Mouse (Mus musculus) midbrain, embryonic 16.5 days (tissue): ENCODE results near the gene Gm3298. TPM values are rescaled to one million over a fixed set of nuclear protein-coding genes. Genes with fewer than 3 reads are reported as not detected.
"Not testable (repeated sequence)": the region's sequence is repeated elsewhere in the genome, so short reads cannot be mapped to it uniquely, and the experiment has no call there.

Source experiments
- ATAC-seq: fragments of 200-750 bp; cut with Nextera tagmentation; 2 replicates; pipeline ENCODE4 v1.8.0; 2017; ENCODE audit warnings: moderate TSS enrichment
- H3K27ac ChIP-seq: fragments of 300-500 bp; sonication (generic); 2 replicates; pipeline ENCODE4 v1.5.1; 2014; ENCODE audit warnings: mild to moderate bottlenecking, low read length, mixed read lengths
- H3K27me3 ChIP-seq: fragments of 300-500 bp; sonication (generic); 2 replicates; pipeline ENCODE4 v1.6.1; 2014; ENCODE audit warnings: low read depth, low read length, mixed read lengths; ENCODE audit not compliant: control insufficient read depth, insufficient read depth
- H3K36me3 ChIP-seq: fragments of 300-500 bp; sonication (generic); 2 replicates; pipeline ENCODE4 v1.6.1; 2014; ENCODE audit warnings: mild to moderate bottlenecking, low read length, moderate library complexity, mixed read lengths; ENCODE audit not compliant: control insufficient read depth, insufficient read depth
- H3K4me1 ChIP-seq: fragments of 300-500 bp; sonication (generic); 2 replicates; pipeline ENCODE4 v1.6.1; 2014; ENCODE audit warnings: mild to moderate bottlenecking, low read length, mixed read lengths; ENCODE audit not compliant: control insufficient read depth, insufficient read depth
- H3K4me2 ChIP-seq: fragments of 300-500 bp; sonication (generic); 2 replicates; pipeline ENCODE4 v1.6.1; 2014; ENCODE audit warnings: mild to moderate bottlenecking, low read length, mixed read lengths
- H3K4me3 ChIP-seq: fragments of 300-500 bp; sonication (generic); 2 replicates; pipeline ENCODE4 v1.5.1; 2014; ENCODE audit warnings: low read depth, mild to moderate bottlenecking, low read length, moderate library complexity, mixed read lengths
- H3K9ac ChIP-seq: fragments of 300-500 bp; sonication (generic); 2 replicates; pipeline ENCODE4 v1.6.1; 2014; ENCODE audit warnings: low read depth, low read length, mixed read lengths
- H3K9me3 ChIP-seq: fragments of 300-500 bp; sonication (generic); replicated peaks from 2 replicates; pipeline ENCODE4 v1.6.1; 2014; ENCODE audit warnings: mild to moderate bottlenecking, low read length, mixed read lengths; ENCODE audit not compliant: control insufficient read depth, poor library complexity, severe bottlenecking
- WGBS: fragments of 180-500 bp; shearing (Covaris S2); extraction: QIAGEN DNeasy Blood & Tissue Kit; methylation state at CpG from one replicate; pipeline ENCODE4 v1.1.7; 2014; 5-methylcytosine and 5-hydroxymethylcytosine counted together
- polyA plus RNA-seq: library from polyadenylated mRNA; unstranded; fragments of >200 nt; fragmentation: Nextera tagmentation; extraction: Ambion mirVana; gene quantifications from 2 replicates; pipeline ENCODE4 v1.2.1, GENCODE M21; 2015

Gm3298 gene
- 2.2 TPM in 1 of 2 replicates, not detected in the other for polyA plus RNA-seq

- H3K9me3 ChIP-seq, ATAC-seq, H3K27ac ChIP-seq, H3K36me3 ChIP-seq, H3K27me3 ChIP-seq, H3K4me2 ChIP-seq, H3K4me1 ChIP-seq, H3K4me3 ChIP-seq, H3K9ac ChIP-seq: not testable (repeated sequence)
- no CpG with 5 or more reads among the region's 2 CpGs for WGBS
Measured at GRCm38 (mm10) chr14:5015591-5015990, at the start of gene Gm3298. Gene Gm3298, plus strand, starts transcription at chr14:5015891.

DNA sequence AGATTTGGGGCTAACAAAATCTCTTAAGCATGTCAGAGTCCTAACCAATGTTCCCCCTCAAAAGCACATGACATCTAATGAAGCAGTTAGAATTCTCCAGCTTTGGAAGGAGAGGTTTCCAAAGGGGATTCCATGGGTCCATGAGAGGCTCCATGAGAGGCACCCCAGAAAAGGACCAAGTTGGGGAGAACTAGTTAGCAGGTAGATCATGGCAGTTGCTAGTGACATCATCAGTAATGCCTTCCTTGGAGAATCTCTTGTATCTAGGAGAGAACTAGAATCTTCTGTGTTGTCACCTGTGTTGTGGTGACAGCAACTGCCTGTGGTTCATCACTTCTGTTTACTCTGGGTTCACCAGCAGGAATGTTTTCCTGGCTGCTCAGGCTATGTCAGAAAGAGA lies 32.1 kb upstream of the Gm3298 start, which contains the start of gene Gm8297:
TSS of gene Gm8297 (plus strand) at position 301 of the 400 bp plus-strand sequence.
- not testable (repeated sequence) for H3K9ac ChIP-seq, H3K4me2 ChIP-seq, H3K9me3 ChIP-seq, H3K4me1 ChIP-seq, H3K27me3 ChIP-seq, H3K27ac ChIP-seq, ATAC-seq, H3K36me3 ChIP-seq, H3K4me3 ChIP-seq

DNA sequence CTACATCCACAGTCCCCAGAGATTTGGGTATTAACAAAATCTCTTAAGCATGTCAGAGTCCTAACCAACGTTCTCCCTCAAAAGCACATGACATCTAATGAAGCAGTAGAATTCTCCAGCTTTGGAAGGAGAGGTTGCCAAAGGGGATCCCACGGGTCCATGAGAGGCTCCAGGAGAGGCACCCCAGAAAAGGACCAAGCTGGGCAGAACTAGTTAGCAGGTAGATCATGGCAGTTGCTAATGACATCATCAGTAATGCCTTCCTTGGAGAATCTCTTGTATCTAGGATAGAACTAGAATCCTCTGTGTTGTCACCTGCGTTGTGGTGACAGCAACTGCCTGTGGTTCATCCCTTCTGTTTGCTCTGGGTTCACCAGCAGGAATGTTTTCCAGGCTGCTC lies 34.6 kb downstream of the Gm3298 start, which contains the start of gene 4930555G01Rik:
TSS of gene 4930555G01Rik (plus strand) at position 301 of the 400 bp plus-strand sequence.
- ATAC-seq, H3K4me3 ChIP-seq, H3K36me3 ChIP-seq, H3K27me3 ChIP-seq, H3K27ac ChIP-seq, H3K9ac ChIP-seq, H3K4me1 ChIP-seq, H3K4me2 ChIP-seq, H3K9me3 ChIP-seq: not testable (repeated sequence)
- WGBS = no CpG with 5 or more reads among the region's 3 CpGs

Other genes starting within 250 kb of the Gm3298 start
- gene Gm9602, start 239.6 kb upstream of the Gm3298 start, polyA plus RNA-seq = not detected in 2 replicates
- not detected in 2 replicates for gene Gm3269, start 177.8 kb upstream of the Gm3298 start, polyA plus RNA-seq
- 2.9 and 3.8 TPM in 2 replicates for gene Gm3264, start 160.3 kb upstream of the Gm3298 start, polyA plus RNA-seq
- gene Gm3278, start 123.5 kb upstream of the Gm3298 start, polyA plus RNA-seq = not detected in 2 replicates
- not detected in 2 replicates for gene Gm8297, start 32.0 kb upstream of the Gm3298 start, polyA plus RNA-seq
- gene 4930555G01Rik, start 34.7 kb downstream of the Gm3298 start, polyA plus RNA-seq = not detected in 2 replicates
- 12.1 and 13.9 TPM in 2 replicates for gene Gm8281, start 55.1 kb downstream of the Gm3298 start, polyA plus RNA-seq
- gene Gm8279, start 115.6 kb downstream of the Gm3298 start, polyA plus RNA-seq = not detected in 2 replicates
- not detected in 2 replicates for gene Gm3317, start 148.6 kb downstream of the Gm3298 start, polyA plus RNA-seq
- not detected in 2 replicates for gene Gm8271, start 169.9 kb downstream of the Gm3298 start, polyA plus RNA-seq
- 0.35 TPM in 1 of 2 replicates, not detected in the other for gene Gm3526, start 244.7 kb downstream of the Gm3298 start, polyA plus RNA-seq